Mouse (Mus musculus): Measurements from ENCODE around the gene Nbl1. TPM values are rescaled to one million over a fixed set of nuclear protein-coding genes. Genes with fewer than 3 reads are reported as not detected.

Nbl1 gene
- total and polyA plus RNA-seq, 2 experiments from 2014 or later: 53.4 to 62.2 TPM

GRCm38 (mm10) chr4:139037795-139038607 lies 54.8 kb downstream of the Nbl1 start:
- 34% methylated on average over 17 of the region's 17 CpGs for WGBS
- Histone ChIP-seq H3K4me3 (ENCODE audit: low read depth, low read length) (no peak overlapping the region), H3K9me3 (ENCODE audit: low read length) (no peaks in the 10 kb centered on the region), H3K4me1 (ENCODE audit: insufficient read depth, low read length) (peaks cover 13% of the 10 kb centered on the region; the same call in 1 of the 2 replicates), H3K36me3 (ENCODE audit: insufficient read depth, low read length) (no peaks in the 10 kb centered on the region), H3K9ac (replicated peaks; ENCODE audit: low read length, poor library complexity, severe bottlenecking) (no peak overlapping the region), H3K27me3 (ENCODE audit: insufficient read depth, low read length) (no peaks in the 10 kb centered on the region), H3K27ac (ENCODE audit: low read depth, low read length) (peak overlapping the region; percentile 51), H3K4me2 (ENCODE audit: low read depth, low read length, poor library complexity, severe bottlenecking) (no peak overlapping the region)
- DNase-seq (ENCODE audit: low spot score): peak; percentile 78
- no peak for ATAC-seq (ENCODE audit: low FRiP score)
- peak; percentile 2; the same call in 1 of the 2 replicates for TF ChIP-seq CTCF (IDR thresholded peaks at IDR 0.05)

DNA sequence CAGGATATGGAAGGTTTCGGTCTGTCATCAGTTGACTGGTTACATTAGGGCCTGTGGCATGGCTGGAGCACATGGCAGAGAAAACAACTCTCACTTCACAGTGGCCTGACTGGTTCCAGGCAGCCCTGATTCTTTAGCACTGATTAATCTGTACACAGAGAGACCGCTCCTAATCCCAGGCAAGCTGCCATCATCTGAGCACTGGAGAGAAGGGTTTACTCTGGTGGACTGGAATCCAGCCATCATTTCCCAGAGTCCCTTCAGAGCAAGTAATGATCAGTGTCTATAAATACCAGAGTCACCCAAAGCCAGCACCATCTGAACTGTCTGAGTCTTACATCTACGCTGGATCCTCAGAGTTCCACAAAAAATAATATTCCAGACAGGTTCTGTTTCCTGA lies 57.0 kb downstream of the Nbl1 start:
- H3K27ac ChIP-seq (ENCODE audit: low read depth, low read length): no peak overlapping the region
- H3K27me3 ChIP-seq (ENCODE audit: insufficient read depth, low read length): no peaks in the 10 kb centered on the region
- H3K4me3 ChIP-seq (ENCODE audit: low read depth, low read length): no peak overlapping the region
- DNase-seq (ENCODE audit: low spot score): no peak
- no peaks in the 10 kb centered on the region for H3K9me3 ChIP-seq (ENCODE audit: low read length)
- no peak overlapping the region for H3K9ac ChIP-seq (replicated peaks; ENCODE audit: low read length, poor library complexity, severe bottlenecking)
- WGBS: 81% methylated on average over 3 of the region's 3 CpGs
- no peak for ATAC-seq (ENCODE audit: low FRiP score)
- no peaks in the 10 kb centered on the region for H3K36me3 ChIP-seq (ENCODE audit: insufficient read depth, low read length)
- H3K4me1 ChIP-seq (ENCODE audit: insufficient read depth, low read length): peaks cover 13% of the 10 kb centered on the region; the same call in 1 of the 2 replicates
- H3K4me2 ChIP-seq (ENCODE audit: low read depth, low read length, poor library complexity, severe bottlenecking): no peak overlapping the region
- no peak for TF ChIP-seq CTCF (IDR thresholded peaks at IDR 0.05)

DNA sequence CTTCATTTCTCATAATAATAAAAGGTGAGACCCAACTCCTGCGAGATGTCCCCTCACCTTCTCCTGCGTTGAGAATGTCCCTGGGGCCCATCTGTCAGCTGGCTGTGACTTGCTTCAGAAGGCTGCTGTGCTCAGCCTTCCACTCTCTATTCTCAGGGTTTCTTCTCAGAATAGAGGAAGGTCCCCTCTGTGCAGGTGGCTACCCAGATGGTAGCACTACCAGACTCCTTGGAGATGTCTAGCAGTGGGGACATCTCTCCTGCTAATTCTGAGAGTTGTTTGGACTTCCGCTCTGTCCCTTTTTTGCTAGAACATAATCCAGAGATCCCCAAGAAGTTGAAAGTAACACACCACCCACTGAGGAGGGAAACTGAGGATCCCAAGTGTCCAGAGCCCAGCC lies 57.9 kb downstream of the Nbl1 start:
- no peaks in the 10 kb centered on the region for H3K27me3 ChIP-seq (ENCODE audit: insufficient read depth, low read length)
- H3K27ac ChIP-seq (ENCODE audit: low read depth, low read length): no peak overlapping the region
- H3K4me3 ChIP-seq (ENCODE audit: low read depth, low read length): no peak overlapping the region
- no peak for DNase-seq (ENCODE audit: low spot score)
- ATAC-seq (ENCODE audit: low FRiP score): no peak
- peaks cover 10% of the 10 kb centered on the region; the same call in 1 of the 2 replicates for H3K4me1 ChIP-seq (ENCODE audit: insufficient read depth, low read length)
- WGBS: 100% methylated on average over 3 of the region's 3 CpGs
- H3K9me3 ChIP-seq (ENCODE audit: low read length): no peaks in the 10 kb centered on the region
- no peak overlapping the region for H3K9ac ChIP-seq (replicated peaks; ENCODE audit: low read length, poor library complexity, severe bottlenecking)
- TF ChIP-seq CTCF (IDR thresholded peaks at IDR 0.05): no peak
- no peak overlapping the region for H3K4me2 ChIP-seq (ENCODE audit: low read depth, low read length, poor library complexity, severe bottlenecking)
- H3K36me3 ChIP-seq (ENCODE audit: insufficient read depth, low read length): no peaks in the 10 kb centered on the region

- Histone ChIP-seq H3K9ac (replicated peaks; ENCODE audit: low read length, poor library complexity, severe bottlenecking) (no peak overlapping the region), H3K4me1 (ENCODE audit: insufficient read depth, low read length) (peaks cover 10% of the 10 kb centered on the region; the same call in 1 of the 2 replicates), H3K36me3 (ENCODE audit: insufficient read depth, low read length) (no peaks in the 10 kb centered on the region), H3K9me3 (ENCODE audit: low read length) (no peaks in the 10 kb centered on the region), H3K4me3 (ENCODE audit: low read depth, low read length) (no peak overlapping the region), H3K27ac (ENCODE audit: low read depth, low read length) (no peak overlapping the region), H3K27me3 (ENCODE audit: insufficient read depth, low read length) (no peaks in the 10 kb centered on the region), H3K4me2 (ENCODE audit: low read depth, low read length, poor library complexity, severe bottlenecking) (no peak overlapping the region)
- 59% methylated on average over 4 of the region's 4 CpGs for WGBS
- DNase-seq (ENCODE audit: low spot score) (no peak), ATAC-seq (ENCODE audit: low FRiP score) (no peak)
- peak; percentile 44 for TF ChIP-seq CTCF (IDR thresholded peaks at IDR 0.05)
Measured at GRCm38 (mm10) chr4:139034540-139034939, 58.3 kb downstream of the Nbl1 start.

GRCm38 (mm10) chr4:139034010-139034367 lies 58.8 kb downstream of the Nbl1 start:
- ATAC-seq (ENCODE audit: low FRiP score) (no peak), DNase-seq (ENCODE audit: low spot score) (no peak)
- peaks cover 10% of the 10 kb centered on the region; the same call in 1 of the 2 replicates for H3K4me1 ChIP-seq (ENCODE audit: insufficient read depth, low read length)
- no peak overlapping the region for H3K4me3 ChIP-seq (ENCODE audit: low read depth, low read length)
- H3K27me3 ChIP-seq (ENCODE audit: insufficient read depth, low read length): no peaks in the 10 kb centered on the region
- no peak overlapping the region for H3K9ac ChIP-seq (replicated peaks; ENCODE audit: low read length, poor library complexity, severe bottlenecking)
- H3K9me3 ChIP-seq (ENCODE audit: low read length): no peaks in the 10 kb centered on the region
- TF ChIP-seq CTCF (IDR thresholded peaks at IDR 0.05): no peak
- WGBS: 82% methylated on average over 8 of the region's 8 CpGs
- H3K36me3 ChIP-seq (ENCODE audit: insufficient read depth, low read length): no peaks in the 10 kb centered on the region
- no peak overlapping the region for H3K4me2 ChIP-seq (ENCODE audit: low read depth, low read length, poor library complexity, severe bottlenecking)
- no peak overlapping the region for H3K27ac ChIP-seq (ENCODE audit: low read depth, low read length)

GRCm38 (mm10) chr4:139033263-139034009 lies 59.4 kb downstream of the Nbl1 start:
- 79% methylated on average over 11 of the region's 11 CpGs for WGBS
- H3K4me3 ChIP-seq (ENCODE audit: low read depth, low read length): no peak overlapping the region
- TF ChIP-seq CTCF (IDR thresholded peaks at IDR 0.05): no peak

More at GRCm38 (mm10) chr4:139033263-139034009, 59.4 kb downstream of the Nbl1 start:
- Histone ChIP-seq H3K9me3 (ENCODE audit: low read length) (no peaks in the 10 kb centered on the region), H3K36me3 (ENCODE audit: insufficient read depth, low read length) (no peaks in the 10 kb centered on the region), H3K27me3 (ENCODE audit: insufficient read depth, low read length) (no peaks in the 10 kb centered on the region), H3K9ac (replicated peaks; ENCODE audit: low read length, poor library complexity, severe bottlenecking) (no peak overlapping the region), H3K4me2 (ENCODE audit: low read depth, low read length, poor library complexity, severe bottlenecking) (no peak overlapping the region), H3K27ac (ENCODE audit: low read depth, low read length) (no peak overlapping the region), H3K4me1 (ENCODE audit: insufficient read depth, low read length) (peaks cover 4% of the 10 kb centered on the region; the same call in 1 of the 2 replicates)
- ATAC-seq (ENCODE audit: low FRiP score) (no peak), DNase-seq (ENCODE audit: low spot score) (no peak)
